Mouse (Mus musculus) layer of hippocampus, adult 18-20 months (tissue): ENCODE results near the gene Bhlha9. TPM values are rescaled to one million over a fixed set of nuclear protein-coding genes. Genes with fewer than 3 reads are reported as not detected.
A peak's percentile ranks its signal among the peaks of the same experiment; 100 is the strongest.
"Not testable (repeated sequence)": the region's sequence is repeated elsewhere in the genome, so short reads cannot be mapped to it uniquely, and the experiment has no call there.

ENCODE experiments used
- DNase-seq, 2 experiments: peaks; one replicate each; pipeline ENCODE4 v3.0.0; 2022; ENCODE audit warnings: low spot score in 2 of 2
- total RNA-seq, 2 experiments: library from RNA; stranded (reverse); gene quantifications; 2 replicates each; pipeline ENCODE4 v1.2.3; 2021

Bhlha9 gene
- total RNA-seq, 2 experiments from 2014 or later: 3.9 to 4.7 TPM

DNA sequence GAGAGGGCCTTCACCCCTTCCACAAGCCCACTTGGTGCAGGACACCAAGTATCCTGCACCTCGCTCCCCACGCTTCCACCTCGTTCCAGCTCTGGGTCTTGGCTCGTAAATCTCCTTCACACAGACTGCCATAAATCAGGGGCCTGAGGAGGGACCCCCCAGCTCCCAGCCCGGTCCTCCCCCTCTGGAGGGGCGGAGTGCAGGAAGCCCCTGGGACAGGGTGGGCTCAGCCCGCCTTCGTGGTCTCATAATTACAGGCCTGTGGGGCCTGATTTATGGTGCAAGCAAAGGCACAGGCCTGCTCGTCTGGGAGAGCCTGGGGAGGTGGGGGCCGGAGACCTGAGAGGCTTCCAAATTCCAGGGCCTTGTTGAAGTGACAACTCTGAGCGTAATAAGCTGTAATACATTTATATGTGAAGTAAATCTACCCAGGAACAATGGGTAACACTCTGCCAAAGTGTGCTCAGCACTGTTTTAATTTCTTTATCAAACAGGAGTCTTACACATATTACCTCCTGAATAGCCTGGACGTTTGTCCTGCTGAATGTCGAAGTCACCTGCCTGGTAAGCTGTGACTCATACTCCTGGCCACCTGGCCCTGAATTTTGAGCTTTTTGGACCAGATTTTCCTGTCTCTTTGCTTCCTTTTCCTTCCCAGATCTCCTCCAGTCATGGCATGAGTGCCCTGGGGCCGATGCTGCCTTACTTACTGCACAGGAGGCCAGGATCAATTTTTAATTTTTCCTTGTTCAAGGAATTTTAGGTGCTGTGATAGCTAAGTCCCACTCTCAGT lies 12.9 kb upstream of the Bhlha9 start:
- no peak for DNase-seq

DNA sequence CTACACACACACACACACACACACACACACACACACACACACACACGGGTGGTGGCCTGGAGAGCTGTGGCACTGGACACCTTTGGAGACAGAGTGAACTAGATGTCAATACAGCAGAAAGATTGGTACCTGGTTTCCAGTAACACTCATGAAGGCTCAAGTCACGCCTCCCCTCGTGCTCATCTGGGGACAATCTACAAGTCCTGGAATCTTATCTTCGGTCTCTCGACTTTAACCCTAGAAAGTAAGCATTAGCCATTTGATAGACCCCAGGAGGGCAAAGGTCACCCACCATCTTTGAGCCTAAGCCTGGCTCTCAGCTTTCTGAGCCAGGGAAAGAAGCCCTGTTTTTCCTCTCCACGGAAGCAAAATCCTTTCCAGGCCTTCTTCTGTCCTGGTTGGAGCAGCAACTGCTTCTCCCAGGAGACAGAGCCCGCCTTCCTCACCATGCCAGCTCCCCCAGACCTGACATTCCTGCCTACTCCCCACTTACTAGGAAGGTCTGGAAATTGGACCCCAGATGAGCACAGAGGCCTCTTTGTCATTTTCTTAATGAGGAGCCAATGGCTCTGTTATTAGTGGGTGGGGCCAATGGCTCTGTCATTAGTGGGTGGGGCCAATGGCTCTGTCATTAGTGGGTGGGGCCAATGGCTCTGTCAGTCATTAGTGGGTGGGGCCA lies 10.3 kb upstream of the Bhlha9 start:
- DNase-seq: no peak

DNA sequence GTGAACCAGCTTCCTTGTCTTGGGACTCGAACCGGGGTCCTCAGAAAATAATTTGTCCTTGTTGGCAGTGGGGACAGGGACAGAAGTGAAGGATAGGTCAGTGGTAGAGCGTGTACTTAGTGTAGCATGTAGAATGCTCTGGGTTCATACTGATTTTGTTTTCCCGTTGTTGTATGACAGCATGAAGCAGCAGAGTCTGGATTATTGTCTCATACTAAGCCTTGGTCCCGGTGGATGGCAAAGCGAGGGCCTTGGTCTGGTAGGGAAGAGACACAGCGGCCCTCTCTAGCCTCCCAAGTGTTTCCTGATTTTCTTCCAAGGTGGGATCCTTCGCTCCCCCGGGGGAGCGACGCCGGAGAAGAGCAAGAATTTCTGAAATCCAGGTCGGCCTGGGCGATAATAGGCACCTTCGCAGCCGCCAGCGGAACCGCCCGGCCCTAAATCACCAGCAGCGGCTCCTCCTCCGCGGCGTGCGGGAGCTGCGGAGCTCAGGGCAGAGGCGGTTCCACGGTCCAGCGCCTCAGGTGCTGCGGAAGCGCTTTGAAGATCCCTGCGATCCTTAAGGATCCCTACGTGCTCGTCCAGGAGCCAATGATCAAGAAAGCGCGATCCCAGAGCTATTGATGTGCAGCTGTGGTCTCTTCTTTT lies 6.1 kb upstream of the Bhlha9 start:
- DNase-seq: no peak

DNA sequence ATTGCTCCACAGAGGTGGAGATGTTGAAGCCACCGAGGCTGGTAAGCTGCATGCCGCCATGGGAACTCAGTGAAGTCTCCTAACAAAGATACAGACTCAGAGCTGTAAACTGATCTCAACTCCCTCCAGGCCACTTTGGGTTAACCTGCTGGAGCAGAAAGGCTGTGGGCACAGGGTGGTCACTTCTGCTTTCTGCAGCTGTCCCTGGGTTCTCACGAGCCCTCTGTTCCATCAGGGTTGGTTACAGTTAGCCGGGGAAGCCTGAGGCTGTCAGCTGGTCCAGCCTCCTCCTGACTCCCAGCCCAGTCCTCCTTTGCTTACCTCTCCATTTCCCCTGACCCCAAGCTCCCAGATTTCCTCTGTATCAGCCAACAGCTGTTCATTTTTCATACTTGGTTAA lies 4.5 kb upstream of the Bhlha9 start:
- no peak for DNase-seq

DNA sequence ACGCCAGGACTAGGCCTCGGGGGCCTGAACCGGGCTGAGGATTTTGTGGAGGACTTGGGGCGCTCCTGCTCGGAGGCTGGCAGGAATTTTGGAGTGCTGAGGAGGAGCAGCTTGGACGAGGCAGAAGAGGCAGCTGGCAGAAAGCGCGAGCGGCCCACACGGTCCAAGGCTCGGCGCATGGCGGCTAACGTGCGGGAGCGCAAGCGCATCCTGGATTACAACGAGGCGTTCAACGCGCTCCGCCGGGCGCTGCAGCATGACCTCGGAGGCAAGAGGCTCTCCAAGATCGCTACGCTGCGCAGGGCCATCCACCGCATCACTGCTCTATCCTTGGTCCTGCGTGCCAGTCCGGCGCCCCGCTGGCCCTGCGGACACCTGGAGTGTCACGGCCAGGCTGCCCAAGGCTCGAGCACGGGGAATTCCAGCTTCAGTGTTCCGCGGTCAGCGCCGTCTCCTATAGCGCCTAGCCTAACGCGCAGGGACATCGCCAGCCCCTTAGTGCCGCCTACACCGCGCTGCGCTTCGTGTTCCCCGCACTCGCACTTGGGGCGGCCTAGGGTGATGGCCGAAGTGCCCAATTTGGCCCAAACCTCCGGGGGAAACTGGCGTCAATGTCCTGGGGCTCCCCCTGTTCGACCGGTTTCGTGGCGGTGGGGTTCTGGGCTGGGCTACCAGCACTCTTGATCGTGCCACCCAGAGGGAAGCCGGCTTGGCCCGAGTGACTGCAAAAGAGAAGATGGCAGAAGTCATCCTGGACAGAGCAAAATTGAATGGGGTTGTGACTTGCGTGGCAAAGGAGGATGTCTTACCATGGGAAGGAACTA lies 503 bp downstream of the Bhlha9 start:
- peak; percentile 59 to 84 for DNase-seq

DNA sequence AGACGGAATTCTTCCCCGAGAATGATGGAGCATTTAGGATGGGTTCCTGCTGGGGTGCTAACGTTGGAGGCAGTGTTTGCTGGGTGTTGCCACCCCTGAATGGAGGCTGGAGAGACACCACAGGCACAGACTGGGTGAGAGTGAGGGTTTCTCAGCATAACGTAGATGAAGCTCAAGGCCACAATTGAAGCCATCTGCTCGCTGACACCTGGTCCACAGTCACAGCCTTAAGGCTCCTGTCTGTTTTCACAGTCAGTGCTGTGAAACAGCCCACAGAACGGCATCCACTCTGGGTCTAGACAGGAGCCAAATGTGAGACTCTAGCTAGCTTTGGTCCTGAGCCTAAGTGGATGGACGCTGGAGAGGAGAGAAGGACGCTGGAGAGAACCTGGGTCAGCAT lies 1.9 kb downstream of the Bhlha9 start:
- DNase-seq: peak in 1 of 2 experiments; percentile 46

DNA sequence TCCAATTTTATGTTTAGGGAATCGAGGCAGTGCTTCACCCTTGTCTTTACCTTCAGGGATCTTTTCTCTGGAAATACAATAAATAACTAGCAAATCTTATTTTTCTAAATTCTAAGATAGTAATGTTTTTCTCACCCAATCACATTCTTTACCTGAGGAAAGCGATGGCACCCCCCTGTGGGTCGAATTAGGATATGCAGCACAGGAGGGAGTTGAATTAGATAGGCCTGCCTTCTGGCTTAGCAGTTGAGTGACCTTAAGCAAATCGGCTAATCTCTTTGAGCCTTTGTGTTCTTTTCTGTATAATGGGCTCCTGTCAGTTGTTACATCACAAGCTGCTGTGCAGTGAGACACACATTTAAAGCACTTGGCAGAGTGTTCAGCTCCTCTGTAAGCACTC lies 2.4 kb downstream of the Bhlha9 start:
- DNase-seq: no peak

DNA sequence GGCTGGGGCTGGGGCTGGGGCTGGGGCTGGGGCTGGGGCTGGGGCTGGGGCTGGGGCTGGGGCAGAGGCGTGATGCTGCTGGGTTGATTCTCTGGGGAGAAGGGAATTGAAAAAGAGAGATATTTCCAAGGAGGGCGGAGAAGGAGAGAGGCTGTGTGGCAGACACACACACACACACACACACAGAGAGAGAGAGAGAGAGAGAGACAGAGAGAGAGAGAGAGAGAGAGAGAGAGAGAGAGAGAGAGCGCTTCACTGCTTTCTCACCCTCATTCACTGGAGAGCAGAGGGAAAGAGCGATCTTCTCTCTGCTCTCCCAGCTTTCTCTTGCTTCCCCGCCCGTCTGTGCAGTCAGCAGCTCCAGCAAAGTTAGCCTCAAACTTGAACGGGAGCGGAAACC lies 7.2 kb downstream of the Bhlha9 start, which contains the start of gene Trarg1:
Trarg1 (plus strand) TSS at position 301 of the 400 bp plus-strand sequence.
- DNase-seq: not testable (repeated sequence)

DNA sequence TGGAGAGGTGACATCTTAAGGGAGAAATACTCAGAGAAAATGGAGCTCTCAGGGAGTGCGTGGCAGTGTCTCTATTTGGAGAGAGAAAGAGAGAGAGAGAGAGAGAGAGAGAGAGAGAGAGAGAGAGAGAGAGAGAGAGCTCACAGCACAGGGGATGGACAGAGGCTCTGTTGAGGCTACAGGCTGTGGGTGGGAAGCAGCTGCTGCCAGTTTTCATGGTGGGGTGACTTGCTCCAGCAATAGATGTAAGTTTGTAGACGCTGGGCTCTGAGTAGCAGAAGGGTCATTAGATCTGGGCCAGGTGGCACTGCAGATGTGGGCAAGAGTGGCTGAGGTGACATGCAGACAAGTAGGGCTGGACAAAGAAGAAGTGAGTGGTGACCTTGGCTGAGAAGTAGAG lies 13.3 kb downstream of the Bhlha9 start:
- DNase-seq: no peak

DNA sequence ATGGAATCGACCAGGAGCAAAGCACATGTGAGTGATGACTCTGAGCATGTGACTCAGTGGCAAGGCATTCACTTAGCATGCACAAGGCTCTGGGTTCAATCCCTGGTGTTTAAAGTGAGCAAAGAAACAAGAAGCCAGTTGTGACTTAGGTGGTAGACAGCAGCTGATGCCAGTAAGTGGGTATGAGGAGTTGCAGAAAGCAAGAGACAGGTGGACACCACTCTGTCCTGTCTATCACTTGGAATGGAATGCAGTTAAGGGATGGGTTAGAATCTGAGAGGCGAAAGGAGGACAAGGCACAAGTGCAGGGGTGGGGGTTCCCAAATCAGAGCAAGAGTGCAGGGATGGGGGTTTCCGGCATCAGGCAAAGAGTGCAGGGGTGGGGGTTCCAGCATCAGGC lies 19.8 kb downstream of the Bhlha9 start:
- no peak for DNase-seq

DNA sequence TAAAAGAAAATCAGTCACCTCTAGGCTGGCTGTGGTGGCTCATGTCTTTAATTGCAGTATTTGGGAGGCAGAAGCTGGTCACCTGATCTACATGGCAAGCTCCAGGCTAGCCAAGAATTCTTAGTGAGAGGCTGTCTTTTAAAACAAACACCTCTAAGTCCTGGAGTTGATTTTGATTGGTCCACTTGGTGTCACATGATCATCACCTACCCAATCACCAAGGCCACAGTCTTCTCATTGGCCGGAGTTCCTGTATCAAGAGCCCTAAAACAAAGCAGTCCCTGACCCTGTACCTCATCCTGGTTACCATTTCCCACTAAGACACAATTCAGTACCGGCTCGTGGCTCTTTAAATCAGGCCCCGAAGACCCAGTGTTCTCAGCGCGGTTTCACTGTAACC lies 23.5 kb downstream of the Bhlha9 start:
- DNase-seq: peak in 1 of 2 experiments; percentile 57

DNA sequence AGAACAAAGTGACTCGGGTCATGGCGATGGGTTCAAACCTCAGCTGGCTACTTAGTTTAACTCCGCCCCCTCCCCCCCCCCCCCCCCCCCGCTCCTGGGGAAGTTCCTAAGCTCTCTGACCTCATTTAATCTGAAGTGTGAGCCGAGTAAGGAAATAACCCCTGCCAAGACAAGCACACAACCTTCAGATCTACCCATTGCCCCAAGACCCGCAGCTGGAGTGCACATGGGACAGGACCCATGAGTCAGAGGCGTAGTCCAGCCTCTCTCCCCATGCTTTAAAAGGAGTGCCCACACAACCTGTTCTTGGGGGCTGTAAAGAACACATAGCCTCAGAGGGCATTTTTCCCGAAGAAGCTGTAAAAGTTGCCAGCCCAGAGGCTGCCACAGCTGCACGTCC lies 27.4 kb downstream of the Bhlha9 start:
- no peak for DNase-seq

DNA sequence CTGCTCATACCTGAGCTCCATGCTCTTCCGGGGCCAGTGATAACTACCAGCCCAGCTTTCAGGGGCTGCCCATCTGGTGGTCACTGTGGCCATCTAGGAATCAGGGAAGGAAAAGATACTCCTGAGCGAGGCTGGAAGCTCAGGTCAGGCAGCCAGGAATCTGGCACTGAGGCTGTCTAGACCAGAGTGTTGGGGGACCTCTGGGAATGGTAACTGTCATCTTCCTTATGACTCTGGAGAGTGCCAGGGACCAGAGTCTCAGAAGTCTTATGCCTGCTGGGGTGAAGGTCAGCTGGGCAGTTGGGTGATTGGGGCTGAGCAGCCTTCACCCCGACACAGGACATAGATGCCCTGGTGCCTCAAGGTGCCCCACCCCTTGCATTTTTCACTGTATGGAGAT lies 35.4 kb downstream of the Bhlha9 start:
- no peak for DNase-seq

DNA sequence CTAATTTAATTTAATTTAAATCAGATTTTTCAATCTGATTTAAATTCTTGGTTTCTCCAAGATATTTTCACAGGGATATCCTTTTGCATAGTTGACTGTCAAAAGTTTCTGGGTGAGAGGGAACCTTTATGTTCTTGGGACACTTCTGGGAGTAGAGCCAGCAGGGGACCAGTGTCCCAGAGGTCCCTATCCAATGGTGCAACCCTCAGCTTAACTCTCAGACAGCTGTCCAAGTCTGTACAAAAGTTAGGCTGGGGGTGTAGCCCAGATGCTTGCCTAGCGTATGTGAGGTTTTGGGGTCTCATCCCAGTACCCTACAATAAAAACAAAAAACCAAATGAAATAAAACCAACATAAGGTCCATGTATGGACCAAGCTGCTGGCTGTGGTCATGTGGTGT lies 35.8 kb downstream of the Bhlha9 start:
- DNase-seq: no peak

DNA sequence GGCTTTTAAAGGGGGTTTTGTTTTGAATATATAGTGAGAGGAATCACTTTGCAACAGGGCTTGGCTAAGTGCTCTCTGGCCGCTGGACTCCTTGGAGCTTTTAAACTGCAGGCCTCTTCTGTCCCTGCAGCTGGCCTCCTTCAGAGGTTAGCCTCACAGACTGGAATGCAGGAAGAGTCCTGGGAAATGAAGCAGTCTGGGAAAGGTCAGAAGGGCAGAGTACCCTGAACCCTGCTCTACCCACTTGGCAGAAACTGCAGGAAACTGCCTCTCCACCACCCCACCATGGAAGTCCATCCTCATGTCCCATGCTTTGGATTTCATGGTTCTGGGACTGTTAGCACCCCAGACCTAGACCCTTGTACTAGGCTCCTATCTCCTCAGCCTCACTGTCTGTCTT lies 36.6 kb downstream of the Bhlha9 start:
- DNase-seq: no peak

DNA sequence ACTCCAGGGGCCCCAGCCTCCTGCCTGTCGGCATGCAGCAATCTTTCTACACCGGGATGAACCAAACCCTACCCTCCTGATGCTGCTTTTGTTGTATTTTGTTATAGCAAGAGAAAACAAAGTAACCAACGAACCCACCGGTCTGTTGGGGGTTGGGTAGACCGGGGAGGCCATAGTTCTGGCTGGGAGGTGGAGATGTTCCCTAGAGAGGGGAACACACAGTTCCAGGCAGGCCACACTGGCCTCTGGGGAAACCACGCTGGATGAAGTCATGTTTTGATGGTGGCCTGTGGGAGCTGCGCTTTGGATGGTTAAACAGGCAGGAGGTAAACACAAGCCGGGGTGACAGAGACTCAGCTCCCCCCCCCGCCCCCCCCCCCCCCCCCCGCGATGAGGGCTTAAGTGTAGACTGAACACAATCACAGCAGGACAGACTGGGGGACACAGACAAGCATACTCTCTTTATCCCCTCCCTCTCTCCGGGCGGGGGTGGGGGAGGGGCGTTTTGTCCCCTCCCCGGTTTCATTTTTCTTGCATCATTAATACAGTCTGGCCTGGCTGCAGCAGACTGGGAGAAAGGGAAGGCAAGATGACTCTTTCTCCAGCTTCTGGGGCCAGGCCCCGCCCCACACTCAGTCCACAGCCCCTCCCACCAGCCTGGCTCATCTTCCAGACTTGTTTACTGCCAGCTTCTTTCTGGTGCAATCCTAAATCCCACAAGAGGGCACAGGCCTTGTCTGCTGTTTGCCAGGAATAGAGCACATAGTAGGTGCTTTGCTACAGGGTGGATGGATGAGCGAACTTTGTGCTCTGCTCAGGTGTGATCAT lies 37.6 kb downstream of the Bhlha9 start:
- DNase-seq: no peak

DNA sequence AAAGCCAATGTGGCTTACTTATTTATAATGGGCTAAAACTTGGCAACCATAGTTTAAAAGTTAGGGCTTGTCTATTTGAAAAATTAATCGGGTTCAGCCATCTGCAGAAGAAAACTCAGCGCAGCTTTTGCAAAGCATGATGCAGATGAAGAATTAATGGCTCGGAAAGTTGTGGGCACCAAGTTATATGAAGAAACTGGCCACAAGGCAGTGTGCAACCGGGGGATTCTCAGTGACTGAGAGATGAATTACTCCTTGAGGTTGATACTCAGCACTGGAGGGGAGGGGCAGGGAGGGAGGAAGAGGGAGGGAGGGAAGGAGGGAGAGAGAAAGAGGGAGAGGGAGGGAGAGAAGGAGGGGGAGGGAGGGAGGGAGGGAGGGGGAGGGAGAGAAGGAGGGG lies 44.7 kb downstream of the Bhlha9 start:
- no peak for DNase-seq
